Mouse (Mus musculus): ENCODE data around the gene Pde7b.
A peak's percentile ranks its signal among the peaks of the same experiment; 100 is the strongest.

Gene Pde7b

DNA sequence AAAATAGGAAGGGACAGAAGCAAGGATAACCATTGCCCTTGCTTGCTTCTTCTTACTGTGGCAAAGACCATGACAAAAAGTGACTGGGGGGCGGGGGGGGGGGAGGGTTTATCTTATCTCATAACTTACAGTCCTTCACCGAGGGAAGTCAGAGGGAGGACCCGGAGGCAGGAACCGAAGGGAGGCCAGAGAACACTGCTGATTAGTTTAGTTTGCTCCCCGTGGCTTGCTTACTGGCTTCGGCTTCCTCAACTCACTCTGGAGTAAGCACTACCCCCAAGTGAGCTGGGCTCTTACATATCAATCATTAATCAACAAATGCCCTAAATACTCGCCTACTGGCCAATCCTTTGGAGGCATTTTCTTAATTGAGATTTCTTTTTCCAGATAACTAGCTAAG is 304.6 kb downstream of the Pde7b start:
- DNase-seq = no peak

DNA sequence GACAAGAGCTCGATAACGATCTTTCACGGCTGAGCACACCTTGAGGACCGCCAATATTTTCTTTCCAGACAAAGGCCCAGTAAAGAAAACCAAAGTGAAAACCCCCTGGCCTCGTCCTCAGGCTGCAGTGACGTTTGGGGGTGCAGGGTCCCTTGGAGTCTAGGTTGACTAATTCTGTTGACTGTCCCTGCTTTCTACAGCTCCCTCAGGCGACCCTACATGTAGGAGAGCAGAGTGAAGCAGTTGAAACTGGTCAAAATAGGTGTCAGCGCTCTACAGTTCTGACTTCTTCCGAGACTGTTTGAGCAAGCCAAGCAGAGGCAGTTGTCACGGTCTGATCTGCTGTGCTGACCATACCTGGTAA is 306.0 kb downstream of the Pde7b start:
- no peak for DNase-seq

DNA sequence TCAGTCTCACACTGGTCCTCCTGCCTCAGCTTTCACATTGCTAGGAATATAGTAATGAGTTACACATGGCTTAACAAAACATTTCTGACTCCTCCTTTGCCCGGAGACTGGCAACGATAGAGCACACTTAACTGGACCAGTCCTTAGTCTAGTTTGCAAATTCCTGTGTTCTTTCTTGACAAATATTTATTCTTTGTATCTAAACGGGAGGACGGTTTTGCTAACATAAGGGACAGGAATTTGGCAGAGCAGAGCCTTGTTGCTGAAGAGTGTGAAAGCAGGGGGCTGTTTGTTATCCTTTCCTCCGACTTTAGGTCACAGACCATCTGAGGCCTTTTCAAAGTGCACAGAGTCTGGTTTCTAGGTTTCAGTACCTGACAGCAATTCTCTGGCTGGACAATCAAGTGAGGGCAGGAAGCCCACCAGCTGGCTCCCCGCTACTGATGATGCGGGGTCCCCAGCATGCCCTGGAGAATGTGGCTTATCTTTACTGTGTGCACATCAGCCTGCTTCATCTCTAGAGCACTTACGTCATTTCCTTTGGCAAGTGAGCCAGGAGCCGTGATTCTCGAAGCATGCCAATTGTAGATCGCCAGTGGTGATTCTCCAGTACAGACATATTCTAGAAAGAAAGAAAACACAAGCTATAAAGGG is 306.5 kb downstream of the Pde7b start:
- DNase-seq = no peak

DNA sequence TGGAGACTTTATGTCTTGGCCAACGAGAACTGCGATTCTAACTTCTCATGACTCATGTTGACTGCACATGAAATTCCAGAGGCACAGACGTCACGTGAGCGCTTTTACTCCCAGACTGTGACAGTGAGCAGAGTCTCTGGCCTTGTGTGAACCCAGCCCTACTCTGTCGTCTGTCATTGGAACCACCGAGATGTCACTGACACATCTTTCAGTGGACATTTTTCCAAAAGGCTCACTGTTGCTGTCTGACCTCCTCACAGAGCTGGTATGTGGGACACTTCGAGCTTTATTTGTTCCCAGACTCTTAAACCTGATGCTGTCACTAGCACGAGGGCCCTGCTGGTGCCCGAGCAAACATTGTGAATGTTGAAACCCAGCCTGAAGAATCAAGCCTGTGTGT is 315.7 kb downstream of the Pde7b start:
- DNase-seq = no peak

DNA sequence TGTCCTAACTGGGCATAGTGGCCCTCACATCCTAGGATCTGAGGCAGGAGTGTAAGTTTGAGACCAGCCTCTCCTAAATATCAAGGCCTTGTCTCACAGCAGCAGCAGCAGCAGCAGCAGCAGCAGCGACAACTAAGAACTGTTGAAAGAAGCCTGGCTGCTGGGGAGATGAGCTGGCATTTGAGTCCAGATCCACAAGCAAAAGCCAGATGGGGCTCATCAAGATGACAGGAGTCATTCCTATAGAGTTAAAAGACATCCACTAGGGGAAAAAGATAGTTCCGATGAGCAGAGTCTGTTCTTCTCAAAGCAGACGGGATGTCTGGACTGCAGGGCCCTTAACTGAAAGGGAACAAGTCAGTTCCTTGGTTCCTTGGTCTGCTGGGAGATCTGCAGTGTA is 316.5 kb downstream of the Pde7b start:
- DNase-seq = no peak

DNA sequence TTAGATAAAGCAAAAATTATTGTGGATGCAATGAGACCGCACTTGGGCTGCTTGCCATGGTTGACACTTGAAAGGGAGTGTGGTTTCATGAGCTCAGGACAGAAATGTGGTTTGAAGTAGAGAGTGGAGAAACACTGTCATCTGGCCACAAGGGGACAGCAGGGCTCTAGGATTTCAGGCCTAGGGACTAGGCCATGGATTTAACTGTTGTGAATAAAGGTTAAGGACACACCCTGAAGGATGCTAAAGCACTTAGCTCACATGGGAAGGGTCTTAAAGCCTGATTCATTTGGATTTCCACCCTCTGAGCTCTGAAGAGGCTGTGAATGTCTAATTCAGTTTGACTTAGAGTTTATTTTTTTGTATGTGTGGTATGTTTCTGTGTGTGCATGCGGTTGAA is 319.4 kb downstream of the Pde7b start:
- DNase-seq = peak in 1 of 2 experiments; percentile 3

DNA sequence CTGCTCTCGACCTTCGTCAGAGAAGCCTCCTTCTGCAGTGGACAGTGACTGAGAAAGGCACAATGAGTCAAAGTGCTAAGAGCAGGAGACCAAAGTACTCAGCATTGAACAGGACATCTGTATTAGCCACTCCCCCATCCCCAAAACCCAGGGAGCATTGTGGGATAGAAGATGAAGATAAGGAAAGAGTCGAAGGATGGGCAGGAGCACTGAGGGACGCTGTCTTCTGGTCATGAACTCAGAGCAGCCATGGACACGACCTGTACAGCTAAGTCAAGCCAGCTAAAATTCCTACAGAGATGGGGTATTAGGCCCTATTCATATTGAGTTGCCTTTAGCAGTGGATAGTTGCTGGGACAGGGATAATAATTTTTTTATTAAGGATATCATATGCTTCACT is 321.9 kb downstream of the Pde7b start:
- DNase-seq = no peak

DNA sequence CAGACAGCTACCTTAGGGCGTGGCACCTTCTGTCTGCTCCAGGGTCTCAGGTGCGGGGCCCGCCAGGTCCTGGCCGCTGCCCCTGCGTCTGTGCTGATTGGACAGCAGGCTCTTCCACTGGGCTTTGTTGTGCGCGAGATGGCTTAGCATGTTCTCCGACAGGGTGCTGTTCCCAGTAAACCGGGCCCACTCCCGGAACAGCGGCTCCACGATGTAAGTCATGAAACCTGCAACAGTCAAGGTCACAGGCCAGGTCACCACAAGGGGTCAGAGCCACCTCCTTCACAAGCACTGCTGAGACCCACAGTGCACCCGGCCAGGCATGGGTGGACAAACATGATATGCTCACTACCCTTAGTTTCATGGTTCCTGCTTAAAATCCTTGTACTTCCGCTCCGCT is 324.5 kb downstream of the Pde7b start:
- DNase-seq = no peak

DNA sequence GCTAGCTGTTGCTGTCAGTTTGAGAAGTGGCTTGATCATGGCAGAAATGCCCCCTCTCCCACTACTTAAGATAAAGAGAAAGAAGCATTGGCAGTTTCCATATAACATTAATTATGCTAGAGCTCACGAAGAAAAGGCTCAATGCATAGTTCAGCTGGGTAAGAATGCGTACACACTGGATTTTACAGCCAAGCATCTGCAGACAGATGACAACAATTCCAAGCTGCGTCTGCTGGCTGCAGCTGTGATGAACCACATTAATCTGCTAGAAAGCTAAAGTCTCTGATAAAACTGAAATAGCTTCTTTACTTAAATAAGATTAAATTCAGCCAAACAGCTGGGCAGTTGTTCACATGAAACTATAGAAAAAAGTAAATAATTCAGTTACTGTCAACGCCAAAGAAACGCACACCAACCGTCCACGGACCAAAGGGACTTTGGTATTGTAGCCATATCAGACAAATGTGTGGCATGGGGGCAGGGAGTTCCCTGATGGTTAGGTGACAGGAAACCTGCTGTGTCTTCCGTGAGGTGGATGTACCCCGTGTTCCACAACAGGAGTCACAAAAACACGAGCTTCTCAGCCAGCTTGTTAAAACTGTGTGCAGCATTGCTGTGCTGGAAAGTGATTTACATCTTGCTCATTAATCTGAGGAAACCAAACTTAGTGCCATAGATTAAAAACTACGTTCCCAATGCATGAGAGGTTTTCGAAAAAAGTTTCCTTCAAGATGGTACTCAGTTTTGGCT is 326.1 kb downstream of the Pde7b start:
- no peak for DNase-seq

DNA sequence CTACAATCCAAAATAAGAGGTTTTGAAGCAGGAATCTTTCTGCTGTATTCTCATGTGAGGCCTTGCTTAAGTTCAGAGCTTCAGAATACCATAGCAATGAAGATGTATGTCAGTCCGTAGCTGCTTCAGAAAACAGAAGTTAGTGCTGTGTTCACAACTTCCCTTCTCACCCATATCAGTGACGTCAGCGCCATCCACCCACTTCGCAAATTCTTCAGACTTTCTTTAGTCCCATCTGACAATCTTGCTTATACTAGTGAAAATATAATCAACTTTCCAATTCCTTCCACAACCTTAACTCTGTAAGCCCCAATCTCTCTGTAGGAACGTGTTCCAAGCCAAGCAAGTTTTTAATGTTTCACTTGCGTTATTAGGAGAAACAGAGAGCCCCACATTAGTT is 326.7 kb downstream of the Pde7b start:
- no peak for DNase-seq

DNA sequence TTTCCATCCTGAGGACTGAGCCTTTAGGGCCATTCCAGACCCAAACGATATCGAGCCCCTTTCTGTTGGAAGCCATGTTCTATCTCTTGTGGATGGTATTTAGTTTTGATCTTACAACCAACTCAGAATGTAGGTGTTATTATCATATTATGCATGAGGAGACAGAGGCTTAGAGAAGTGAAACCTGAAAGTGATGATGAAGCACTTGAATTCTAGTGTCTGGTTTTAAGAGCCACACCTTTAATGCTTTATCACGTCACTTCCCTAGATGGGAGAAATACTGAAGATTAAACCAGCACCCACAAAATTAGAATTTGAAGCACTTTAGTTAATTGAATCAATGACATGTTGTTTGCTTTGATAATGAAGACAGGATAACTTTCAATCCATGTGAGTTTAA is 329.1 kb downstream of the Pde7b start:
- DNase-seq = no peak

DNA sequence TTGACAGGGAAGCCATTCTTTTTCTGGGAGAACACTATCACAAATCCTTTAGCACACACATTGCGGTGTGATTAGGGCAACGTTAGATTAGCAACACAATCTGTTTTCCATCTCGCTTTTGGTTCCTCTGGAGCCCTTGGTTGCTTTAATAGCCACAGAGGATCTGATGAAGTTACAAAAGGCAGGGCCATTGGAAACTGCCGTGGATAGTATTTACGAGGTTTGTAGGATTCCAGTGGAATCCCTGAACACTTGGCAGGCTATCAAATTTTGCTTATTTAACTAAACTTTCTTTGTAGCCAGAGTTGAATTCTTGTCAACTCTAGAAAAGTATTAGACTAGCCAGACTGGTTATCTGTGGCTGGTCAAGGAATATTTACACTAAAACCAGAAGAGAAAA is 330.1 kb downstream of the Pde7b start:
- DNase-seq = no peak

DNA sequence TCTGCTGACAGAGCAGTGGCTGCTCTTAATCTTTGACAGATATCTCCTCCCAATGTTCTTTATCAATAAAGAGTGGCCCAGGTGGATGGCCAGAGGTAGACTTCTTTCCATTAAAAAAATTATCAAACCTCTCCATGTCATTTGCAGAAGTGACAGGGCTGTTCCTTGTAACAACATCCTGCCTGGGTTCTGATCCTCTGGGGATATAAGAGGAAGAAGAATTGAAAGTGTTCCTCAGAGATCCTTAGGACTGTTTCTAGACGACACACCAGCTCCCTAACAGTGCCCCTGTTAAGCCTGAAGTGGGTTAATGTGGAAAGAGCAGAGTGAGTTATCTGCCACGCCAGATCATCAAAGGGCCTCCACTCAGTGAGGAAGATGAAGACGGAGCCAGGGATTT is 334.3 kb downstream of the Pde7b start:
- DNase-seq = no peak

DNA sequence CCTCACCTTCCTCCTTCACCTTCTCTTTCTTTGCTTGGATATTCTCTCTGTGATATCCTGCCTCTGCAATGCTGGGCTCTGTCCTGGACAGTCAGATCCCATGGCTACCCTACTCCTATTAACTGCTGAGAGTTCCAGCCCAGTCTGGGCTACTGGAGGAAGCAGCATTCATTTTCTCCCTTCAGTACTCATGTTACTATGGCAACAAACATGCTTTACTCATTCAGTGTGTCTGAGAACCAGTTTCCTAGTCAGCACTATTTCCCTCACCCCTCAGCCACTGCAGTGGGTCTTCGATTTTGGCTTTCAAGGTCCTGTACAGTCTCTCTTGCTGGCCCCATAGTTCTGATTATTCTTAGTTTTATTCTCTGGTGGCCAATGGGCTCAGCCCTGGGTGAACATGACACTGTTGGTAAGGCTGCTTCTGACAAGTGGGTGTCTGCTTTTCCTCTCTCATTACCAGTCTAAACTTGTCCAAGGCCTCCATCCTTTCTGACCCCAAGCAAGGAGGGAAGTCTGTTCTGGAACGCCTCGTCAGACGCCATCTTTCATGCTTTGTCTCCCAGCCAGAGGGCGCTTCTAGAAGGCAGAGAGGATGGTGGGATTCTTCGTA is 342.0 kb downstream of the Pde7b start:
- no peak for DNase-seq

DNA sequence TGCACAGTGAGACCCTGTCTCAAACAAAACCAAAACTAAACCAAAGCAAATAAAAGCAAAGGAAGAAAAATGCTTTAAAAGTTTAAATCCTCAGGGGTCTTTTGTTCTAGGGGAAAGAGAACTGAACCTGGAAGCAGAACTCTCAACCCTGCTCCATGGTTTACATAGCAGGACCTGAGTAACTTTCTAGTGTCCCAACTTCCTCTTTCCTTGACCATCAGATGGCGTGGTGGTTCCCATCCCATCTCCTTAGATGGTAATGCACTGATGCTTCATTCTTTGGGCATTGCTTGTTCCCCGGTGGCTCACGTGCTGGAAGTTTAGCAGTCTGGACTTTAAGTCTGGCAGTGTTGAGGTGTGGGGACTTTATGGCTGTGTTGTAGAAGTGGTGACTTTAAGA is 343.5 kb downstream of the Pde7b start:
- DNase-seq = no peak

DNA sequence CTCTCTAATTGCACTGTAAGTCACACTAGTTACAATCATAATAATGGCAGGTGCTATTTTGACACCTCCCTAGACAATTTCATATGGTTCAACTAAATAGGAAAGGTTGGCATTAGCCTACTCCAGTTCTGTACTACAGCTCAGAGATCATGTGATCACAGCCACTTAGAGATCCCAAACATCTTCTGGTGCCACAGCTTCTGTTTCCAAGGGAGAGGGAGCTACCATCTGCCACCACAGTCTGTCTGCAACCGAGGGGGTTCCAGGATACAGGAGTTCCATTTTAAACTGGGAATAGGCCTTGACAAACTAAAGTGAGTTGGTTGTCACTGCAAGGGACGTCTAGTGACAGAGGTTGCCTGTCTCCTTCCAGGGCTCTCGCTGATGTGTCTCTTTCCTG is 344.1 kb downstream of the Pde7b start:
- no peak for DNase-seq

DNA sequence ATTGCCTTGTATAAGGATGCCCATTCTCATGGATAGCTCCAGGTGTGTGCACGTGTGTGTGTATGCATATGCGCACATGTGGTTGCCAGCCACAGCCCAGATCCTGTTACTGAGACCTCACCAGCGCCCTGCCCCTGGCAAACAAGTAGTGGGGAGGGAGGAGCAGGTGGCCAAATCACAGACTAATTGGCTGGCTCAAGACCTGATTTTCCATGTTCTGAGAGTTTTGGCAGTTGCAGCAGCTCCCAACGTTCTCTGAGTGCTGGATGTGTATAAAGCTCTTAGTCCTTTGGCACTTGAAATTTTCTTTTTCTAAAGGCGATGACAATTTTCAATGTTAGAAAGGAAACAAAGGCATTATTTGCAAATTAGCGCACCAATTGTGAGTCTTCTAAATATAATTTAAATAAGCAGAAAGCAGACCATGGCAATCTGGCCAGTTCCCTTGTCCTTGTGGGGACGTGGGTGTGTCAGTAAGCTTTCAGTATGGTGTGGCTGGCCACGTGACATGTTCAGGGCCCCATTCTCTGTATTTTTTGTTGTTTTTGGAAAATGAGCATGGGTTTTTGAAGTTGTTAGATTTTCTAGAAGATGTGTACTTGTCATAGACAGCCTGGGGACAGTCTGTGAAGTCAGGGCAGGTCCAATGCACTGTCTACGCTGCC is 345.7 kb downstream of the Pde7b start:
- DNase-seq = no peak

DNA sequence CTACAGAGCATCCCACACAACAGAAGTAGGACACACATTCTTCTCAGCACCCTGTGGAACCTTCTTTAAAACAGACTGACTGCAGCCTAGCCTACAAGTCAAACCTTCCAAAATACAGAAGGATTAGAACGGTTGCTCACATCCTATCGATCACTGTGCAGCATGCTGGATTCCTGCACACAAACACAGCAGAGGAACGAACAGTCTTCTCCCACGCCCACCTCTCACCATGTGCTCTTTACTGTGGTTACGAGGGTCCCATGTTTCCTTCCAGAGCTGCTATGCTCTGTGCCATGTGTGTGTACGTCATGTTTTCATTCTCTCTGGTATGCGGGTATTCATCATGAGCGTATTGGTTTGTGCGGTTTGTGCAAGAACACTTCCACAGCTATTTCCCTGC is 347.3 kb downstream of the Pde7b start:
- DNase-seq = no peak

DNA sequence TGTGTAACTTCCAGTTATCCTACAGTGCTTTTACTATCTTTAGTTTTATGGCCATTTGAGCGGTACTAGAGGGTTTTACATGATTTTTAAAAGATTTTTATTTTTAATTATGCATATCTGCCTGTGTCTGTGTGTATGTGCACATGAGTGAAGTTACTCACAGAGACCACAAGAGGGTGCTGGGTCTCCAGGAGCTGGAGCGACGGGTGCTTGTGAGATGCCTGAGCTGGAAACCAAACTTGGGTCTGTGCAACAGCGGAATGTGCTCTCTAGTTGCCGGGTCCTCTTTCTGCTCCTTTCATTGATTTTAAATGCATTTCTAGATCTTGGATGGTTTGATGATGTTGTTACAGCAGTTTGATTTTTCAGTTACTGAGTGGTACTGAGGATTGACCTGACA is 352.8 kb downstream of the Pde7b start:
- DNase-seq = no peak

DNA sequence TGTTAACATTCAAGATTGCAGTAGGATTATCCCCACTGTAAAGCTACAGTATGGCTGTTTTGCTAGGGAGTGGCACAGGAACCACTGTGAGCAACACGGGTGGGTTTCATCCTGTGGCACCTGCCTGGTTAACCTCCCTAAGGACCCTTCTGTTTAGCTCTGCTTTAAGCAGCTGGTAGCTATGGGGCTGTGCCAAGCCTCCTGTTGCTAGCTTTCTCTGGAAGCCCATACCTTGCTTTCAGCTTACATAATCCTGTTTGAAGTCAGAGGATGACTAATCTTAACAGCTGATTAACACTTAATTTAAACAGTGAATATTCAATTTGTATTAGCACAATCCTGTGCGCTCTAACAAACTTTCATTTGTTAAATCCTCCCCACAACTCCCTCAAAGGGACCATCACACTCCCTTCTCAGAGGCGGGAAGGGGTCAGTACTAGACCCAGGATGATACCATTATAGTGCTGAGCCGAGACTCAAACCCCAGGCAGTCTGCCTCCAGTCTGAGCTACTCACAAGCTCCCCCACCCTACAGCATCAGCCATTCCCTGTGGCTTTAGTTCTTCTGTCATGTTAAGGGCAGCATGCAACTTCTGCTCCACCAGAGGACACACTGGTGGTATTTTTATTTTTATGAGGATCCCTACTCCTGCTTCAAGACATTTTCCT is 362.3 kb downstream of the Pde7b start:
- no peak for DNase-seq

DNA sequence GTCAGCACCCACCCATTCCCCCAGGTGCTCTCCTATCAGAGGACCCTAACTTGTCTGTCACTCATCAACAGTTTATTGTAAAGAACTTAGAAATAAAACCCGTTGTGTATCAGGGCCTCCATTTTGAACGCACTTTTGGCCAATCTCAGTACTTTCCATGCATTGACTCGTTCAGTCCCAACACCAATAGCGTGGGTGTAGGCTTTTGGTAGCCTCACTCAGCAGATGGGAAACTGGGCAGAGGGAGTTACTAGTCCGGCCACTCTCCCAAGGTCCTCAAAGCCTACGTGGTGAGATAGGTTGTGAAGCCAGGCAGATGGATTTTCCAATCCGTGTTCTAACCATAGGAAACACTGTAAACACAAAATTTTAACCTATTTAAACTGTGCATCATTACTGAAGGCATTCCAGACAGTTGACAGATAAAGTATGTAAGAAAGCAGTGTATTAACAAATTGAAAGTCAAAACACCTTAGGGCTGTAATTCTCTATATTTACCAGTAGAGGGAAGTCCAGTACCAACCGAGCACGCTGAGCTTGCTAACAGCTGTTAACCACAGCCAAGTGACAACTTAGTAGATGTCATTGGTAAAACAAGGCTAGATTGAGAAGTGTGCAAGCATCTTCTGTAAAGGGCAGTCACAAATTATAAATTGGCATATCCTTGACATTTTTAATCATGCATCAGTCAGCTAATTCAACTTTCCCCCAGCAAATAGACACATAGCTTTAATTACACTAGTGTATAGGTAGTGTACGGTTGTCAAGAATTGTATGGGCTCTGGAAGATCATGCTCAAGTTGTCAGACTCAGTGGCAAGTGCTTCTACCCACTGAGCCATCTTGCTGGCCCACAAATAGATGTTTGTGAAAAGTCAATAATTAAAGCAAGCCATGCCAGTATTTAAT is 363.1 kb downstream of the Pde7b start:
- no peak for DNase-seq

DNA sequence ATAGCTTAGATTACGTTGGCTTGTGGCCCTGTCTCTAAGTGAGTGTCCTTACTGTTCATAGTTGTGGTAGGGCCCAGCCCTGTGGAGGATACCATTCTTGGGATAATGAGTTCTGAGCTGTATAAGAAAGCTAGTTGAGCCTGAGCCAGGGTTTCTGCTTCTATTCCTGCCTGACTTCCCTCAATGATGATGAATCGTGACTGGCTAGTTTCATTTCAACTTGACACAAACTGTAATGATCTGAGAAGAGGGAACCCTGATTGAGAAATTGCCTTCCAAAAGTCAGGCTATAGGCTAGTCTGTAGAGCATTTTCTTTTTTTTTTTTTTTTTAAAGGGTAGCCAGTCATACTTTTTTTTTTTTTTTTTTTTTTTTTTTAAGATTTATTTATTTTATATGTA is 376.0 kb downstream of the Pde7b start:
- no peak for DNase-seq

All from thymus, postnatal 36 days (tissue).